Mouse (Mus musculus): ENCODE data around the gene Hjurp.

Gene Hjurp

DNA sequence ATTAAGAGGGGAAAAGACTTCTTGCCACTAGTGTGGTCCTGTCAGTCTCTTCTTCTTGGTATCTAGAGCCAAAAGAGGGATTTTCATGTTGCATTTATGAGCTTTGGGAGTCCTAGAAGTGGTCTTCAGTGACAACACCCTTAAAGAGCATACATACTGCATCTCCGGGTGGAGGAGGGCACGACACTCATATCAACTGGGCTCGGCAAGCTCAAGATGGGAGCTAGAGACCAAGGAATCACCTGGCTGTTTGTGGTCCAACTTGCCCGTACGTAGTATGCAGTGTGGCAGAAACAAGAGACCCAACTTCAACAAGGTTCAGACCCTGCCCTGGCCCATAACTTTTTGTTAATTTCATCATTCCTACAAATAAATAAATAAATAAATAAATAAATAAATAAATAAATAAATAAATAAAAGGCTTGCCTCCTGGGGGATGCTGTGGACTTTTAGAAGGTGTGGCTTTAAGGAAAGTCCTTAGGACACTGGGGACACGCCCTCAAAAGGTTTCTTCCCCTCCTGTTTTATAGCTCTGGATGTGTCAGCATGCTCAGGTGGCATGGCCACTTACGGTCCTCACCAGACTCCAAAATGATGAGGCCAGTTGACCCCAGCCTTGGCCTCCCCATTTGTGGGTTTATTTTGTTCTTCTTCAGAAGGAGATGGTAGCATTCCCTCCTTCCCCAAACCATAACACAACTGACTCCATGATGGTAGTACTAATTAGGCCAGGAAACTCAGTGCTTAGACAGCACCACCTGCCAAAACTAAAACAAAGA is 20.2 kb upstream of the Hjurp start:
- DNase-seq (ENCODE audit: low spot score in 2 of 2), result no peak

GRCm38 (mm10) chr1:88296171-88296920 is 18.9 kb upstream of the Hjurp start:
- DNase-seq (ENCODE audit: low spot score in 2 of 2), result no peak

GRCm38 (mm10) chr1:88294650-88295049 is 17.2 kb upstream of the Hjurp start:
- no peak for DNase-seq (ENCODE audit: low spot score in 2 of 2)

GRCm38 (mm10) chr1:88292057-88292456 is 14.6 kb upstream of the Hjurp start:
- no peak for DNase-seq (ENCODE audit: low spot score in 2 of 2)

DNA sequence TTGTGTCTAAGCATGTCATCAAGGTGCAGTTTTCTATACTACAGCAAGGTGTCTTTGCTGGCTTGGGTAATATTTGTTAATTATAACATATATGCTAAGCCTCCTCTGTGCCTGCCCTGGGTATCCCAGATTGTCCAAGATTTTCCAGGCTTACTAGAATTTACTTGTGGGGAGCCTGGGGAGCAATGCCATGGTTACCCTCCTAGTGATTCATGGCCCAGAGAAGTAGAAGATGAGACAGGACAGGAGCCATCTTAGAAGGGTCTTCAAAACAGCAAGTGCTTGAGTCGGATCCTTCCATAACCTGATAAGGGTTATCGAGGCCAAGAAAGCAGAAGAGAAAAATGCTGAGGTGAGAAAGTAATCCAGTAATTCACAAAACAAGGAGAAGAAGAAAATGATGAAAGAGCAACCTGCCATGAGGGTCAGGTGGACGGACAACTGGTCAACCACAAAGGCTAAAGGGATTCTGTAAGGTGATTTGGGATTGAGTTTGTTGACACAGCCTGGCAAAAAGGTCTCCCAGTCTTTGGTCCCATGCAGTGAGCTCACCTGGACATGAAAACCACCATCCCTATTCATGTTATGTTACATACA is 14.1 kb upstream of the Hjurp start:
- DNase-seq (ENCODE audit: low spot score in 2 of 2), result no peak

GRCm38 (mm10) chr1:88290511-88290910 is 13.1 kb upstream of the Hjurp start:
- no peak for DNase-seq (ENCODE audit: low spot score in 2 of 2)

GRCm38 (mm10) chr1:88289917-88290316 is 12.5 kb upstream of the Hjurp start:
- DNase-seq (ENCODE audit: low spot score in 2 of 2), result no peak

- no peak for DNase-seq (ENCODE audit: low spot score in 2 of 2)
Observed at GRCm38 (mm10) chr1:88289152-88289551, 11.7 kb upstream of the Hjurp start.

GRCm38 (mm10) chr1:88288789-88289127 is 11.3 kb upstream of the Hjurp start:
- no peak for DNase-seq (ENCODE audit: low spot score in 2 of 2)

GRCm38 (mm10) chr1:88288056-88288788 is 10.8 kb upstream of the Hjurp start:
- DNase-seq (ENCODE audit: low spot score in 2 of 2), result no peak

DNA sequence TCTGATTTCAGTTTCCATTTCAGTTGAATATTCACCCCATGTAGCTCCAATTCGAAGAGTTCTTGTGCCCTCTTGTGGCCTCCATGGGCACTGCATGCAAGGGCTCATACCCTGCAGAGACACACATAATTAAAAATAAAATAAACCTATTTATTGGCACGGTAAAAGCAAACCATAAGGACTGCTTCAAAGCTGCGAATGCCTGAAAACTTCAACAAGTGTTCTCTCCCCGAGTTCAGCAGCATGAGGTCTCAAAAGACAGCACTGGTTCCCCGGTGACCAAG is 10.2 kb upstream of the Hjurp start:
- no peak for DNase-seq (ENCODE audit: low spot score in 2 of 2)

DNA sequence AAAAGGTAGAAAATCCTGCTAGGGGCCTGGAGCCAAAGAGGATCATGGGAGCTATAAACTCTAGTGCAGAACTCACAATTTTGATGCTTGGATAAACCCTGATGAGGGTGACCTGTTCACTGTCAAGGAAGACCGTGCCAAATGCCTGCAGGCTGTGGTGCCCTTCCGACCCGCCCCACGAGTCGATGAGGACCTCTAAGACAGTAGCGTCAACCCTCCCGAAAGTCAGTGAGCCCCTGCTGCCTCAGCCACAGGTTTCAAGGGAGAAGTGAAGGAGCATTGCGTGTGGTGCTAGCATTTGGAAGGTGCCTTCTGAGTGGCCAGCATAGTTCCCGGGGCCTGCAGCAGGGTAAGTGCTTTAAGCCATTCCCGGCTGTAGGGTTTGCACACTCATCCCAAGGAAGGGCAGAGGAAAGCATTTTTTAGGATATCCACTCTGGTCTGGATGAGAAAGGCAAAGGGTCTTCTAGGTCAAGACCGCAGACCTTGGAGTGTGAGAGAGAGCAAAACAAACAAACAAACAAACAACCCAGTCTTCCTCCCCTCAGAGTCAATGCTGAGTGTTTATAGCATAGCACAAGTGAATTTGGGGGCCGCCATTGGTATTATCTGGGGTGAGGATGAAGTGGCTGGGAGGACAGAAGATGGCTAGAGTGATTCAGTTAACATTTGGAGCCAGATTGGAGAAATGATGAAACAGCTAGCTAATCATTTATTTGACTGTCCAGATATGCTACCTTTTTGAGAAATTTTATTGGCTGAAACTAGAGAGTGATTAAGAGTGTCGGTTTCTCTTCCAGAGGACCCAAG is 9.7 kb upstream of the Hjurp start:
- DNase-seq (ENCODE audit: low spot score in 2 of 2), result no peak

DNA sequence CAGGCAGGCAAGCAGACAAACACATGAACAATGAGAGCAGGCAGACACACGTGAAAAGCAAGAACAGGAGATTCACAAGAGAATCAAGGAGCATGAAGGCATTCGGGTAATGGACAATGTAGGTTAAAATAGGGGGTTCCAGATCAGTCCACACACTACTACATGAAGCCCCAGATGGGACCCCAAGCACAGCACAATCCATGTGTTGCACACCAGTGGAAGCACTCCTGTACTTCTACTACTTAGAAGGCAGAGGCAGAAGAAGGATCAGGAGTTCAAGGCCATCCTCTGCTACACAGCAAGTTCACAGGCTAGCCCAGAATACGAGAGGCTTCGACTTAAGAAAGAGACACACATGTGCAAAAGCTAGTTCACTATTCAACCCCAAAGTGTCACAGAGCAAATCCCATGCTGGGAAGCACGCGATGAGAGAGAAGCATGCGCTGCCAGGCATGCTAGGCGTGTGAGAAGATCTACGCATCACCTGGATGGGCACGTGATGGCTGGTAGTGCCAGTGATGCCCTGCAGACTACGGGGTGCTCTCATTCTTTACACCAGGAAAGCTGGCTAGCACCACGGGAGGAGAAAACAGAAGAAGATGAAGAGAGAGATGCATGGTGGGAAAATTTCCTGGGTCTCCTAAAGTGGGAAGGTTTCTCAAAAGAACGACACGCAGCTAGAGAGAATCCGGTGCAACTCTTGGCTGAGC is 8.9 kb upstream of the Hjurp start:
- no peak for DNase-seq (ENCODE audit: low spot score in 2 of 2)

DNA sequence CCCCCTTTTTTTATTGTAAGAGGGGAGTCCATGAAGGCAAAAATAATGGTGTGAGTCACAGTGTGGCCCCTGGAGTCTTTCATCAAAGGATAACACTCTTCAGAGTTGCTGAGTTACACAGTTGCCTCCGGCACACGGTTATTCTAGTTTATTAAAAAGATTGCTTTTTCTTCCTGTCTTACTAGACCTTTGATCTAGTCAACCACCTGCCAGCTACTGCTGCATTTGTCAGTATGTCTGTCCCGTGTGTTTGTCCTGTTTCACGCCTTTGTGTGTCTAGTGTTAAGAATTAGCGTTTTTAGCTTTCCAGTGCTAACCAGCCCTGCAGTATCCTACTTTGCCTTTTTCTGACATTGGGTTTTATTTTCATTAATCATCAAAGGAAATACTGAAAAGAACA is 8.2 kb upstream of the Hjurp start:
- no peak for DNase-seq (ENCODE audit: low spot score in 2 of 2)

DNA sequence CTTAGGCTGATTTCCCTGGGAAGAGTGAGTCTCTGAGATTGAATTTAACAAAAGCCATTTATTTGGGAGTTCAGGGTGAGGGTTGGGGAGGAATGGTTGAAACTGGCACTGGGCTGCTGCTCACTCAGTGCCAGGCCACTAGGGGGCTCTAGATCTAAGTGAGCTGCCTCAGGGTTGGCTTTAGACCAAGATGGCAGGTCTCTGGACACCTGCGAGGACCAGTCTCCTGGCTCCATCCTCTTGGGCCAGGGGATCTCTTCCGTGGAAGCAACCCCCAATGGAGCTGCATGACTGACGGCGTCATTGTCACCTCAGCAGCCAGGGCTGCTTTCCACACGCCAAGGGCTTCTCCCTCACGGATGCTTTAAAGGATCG is 7.5 kb upstream of the Hjurp start:
- no peak for DNase-seq (ENCODE audit: low spot score in 2 of 2)

GRCm38 (mm10) chr1:88284228-88284945 is 7.0 kb upstream of the Hjurp start:
- no peak for DNase-seq (ENCODE audit: low spot score in 2 of 2)

- DNase-seq (ENCODE audit: low spot score in 2 of 2), result no peak
Observed at GRCm38 (mm10) chr1:88283376-88284227, 6.2 kb upstream of the Hjurp start.

GRCm38 (mm10) chr1:88282301-88282700 is 4.9 kb upstream of the Hjurp start:
- no peak for DNase-seq (ENCODE audit: low spot score in 2 of 2)

DNA sequence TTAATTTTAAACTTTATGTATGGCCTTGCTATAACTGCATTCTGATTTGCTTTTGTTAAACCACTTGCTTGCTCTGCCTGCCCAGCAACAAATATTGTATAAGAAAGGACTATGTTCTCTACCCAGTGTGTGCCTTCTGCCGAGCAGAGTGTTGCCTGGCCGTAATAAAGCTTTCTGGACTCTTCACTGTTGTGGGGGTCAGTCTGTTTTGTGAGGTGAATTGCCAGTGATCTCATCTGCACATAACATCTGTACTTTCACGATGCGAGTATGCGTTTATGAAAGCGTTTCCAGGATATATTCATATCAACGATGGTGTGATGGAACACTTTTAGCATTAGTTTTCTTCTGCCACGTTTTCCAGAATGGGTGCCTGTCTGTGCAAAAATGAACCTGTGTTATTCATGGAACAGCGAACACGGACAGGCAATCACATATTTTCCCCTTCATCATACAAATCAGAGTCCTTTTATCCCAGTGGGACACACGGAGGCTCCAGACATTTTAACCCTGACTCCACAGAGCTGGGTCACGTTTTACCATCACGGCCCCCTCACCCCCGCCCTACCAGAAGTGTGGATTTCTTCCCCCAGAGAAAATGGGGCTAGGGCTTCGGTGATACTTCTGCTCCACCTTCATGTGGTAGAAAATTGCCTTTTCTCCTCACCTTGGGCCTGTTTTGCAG is 2.7 kb upstream of the Hjurp start:
- no peak for DNase-seq (ENCODE audit: low spot score in 2 of 2)

All from natural killer cell, adult 2 months (primary cell).